Mouse (Mus musculus): ENCODE results near the gene Sik1. TPM values are rescaled to one million over a fixed set of nuclear protein-coding genes. Genes with fewer than 3 reads are reported as not detected.
A peak's percentile ranks its signal among the peaks of the same experiment; 100 is the strongest.
"Not testable (repeated sequence)": the region's sequence is repeated elsewhere in the genome, so short reads cannot be mapped to it uniquely, and the experiment has no call there.

Gene Sik1
- total and polyA plus RNA-seq, 3 experiments, result 17.1 to 56.9 (median 36.7) TPM

- no peak for DNase-seq (ENCODE audit: extremely low read depth)
- dilution Hi-C loops (cut with MboI; ENCODE audit: extremely low pct_ligation_motif_present, extremely low pct_unique_long_range_greater_than_20kb, low sequenced_read_pairs), result no loop called here
Observed at GRCm38 (mm10) chr17:31888540-31888939, 32.9 kb upstream of the Sik1 start.

GRCm38 (mm10) chr17:31884676-31885075, 29.1 kb upstream of the Sik1 start:
- H3K9ac ChIP-seq (ENCODE audit: insufficient read depth, low read depth); H3K4me2 ChIP-seq (ENCODE audit: insufficient read depth, low read depth, poor library complexity, severe bottlenecking); H3K27ac ChIP-seq (ENCODE audit: insufficient read depth, low read depth); dilution Hi-C loops (cut with MboI; ENCODE audit: extremely low pct_ligation_motif_present, extremely low pct_unique_long_range_greater_than_20kb, low sequenced_read_pairs); H3K79me2 ChIP-seq (replicated peaks; ENCODE audit: control insufficient read depth, extremely low read depth, insufficient read depth, poor library complexity, severe bottlenecking); H3K36me3 ChIP-seq (replicated peaks in 1 of 2; ENCODE audit: control insufficient read depth in 1 of 2, insufficient read depth in 1 of 2, low read length in 1 of 2); H3K4me3 ChIP-seq (replicated peaks in 1 of 3; ENCODE audit: low read depth in 2 of 3, low read length in 2 of 3, poor library complexity in 1 of 3); DNase-seq (ENCODE audit: extremely low read depth); H3K9me3 ChIP-seq (replicated peaks; ENCODE audit: low read length); H3K27me3 ChIP-seq (replicated peaks): not testable (repeated sequence)
- in situ Hi-C loops (cut with MboI; ENCODE audit: low pct_ligation_motif_present, low pct_unique_long_range_greater_than_20kb, low sequenced_read_pairs), result loop anchor here (5.0 kb wide), 1 partner anchor 38 kb away; no protein-coding TSS in a partner anchor
- peaks cover 9 to 17% of the 10 kb centered on the region in 2 experiments; a peak in 3 of 4 replicates for H3K4me1 ChIP-seq (ENCODE audit: control insufficient read depth in 1 of 2, insufficient read depth in 2 of 2)

More at GRCm38 (mm10) chr17:31888540-31888939, 32.9 kb upstream of the Sik1 start:
- H3K27ac ChIP-seq (ENCODE audit: insufficient read depth, low read depth), result no peak overlapping the region
- peaks cover 23 to 49% of the 10 kb centered on the region in 2 experiments for H3K4me1 ChIP-seq (ENCODE audit: control insufficient read depth in 1 of 2, insufficient read depth in 2 of 2)
- TF ChIP-seq MXI1 (IDR thresholded peaks at IDR 0.05; ENCODE audit: low read depth, low read length) (no peak), E2F4 (IDR thresholded peaks at IDR 0.05; ENCODE audit: insufficient replicate concordance, low read depth, low read length) (no peak), ZC3H11A (IDR thresholded peaks at IDR 0.05; ENCODE audit: low read depth, low read length) (no peak), CHD1 (IDR thresholded peaks at IDR 0.05; ENCODE audit: low read depth, low read length) (no peak), ZNF384 (IDR thresholded peaks at IDR 0.05; ENCODE audit: low read depth, low read length) (no peak), NRF1 (IDR thresholded peaks at IDR 0.05; ENCODE audit: low read depth, low read length) (no peak), NELFE (IDR thresholded peaks at IDR 0.05; ENCODE audit: low read depth, low read length) (no peak), TCF12 (IDR thresholded peaks at IDR 0.05; ENCODE audit: low read depth, low read length) (peak; percentile 64), IRF4 (IDR thresholded peaks at IDR 0.05; ENCODE audit: low read depth, low read length) (no peak), SIN3A (IDR thresholded peaks at IDR 0.05; ENCODE audit: low read length) (no peak), KAT2A (IDR thresholded peaks at IDR 0.05; ENCODE audit: insufficient replicate concordance, low read length) (no peak), USF2 (conservative IDR thresholded peaks at IDR 0.05; ENCODE audit: low read depth, low read length) (no peak), ELF1 (IDR thresholded peaks at IDR 0.05; ENCODE audit: low read depth, low read length) (no peak), CHD2 (IDR thresholded peaks at IDR 0.05; ENCODE audit: low read length) (no peak), EP300 (IDR thresholded peaks at IDR 0.05; ENCODE audit: low read length) (peak; percentile 28; the same call in 1 of the 2 replicates), ETS1 (conservative IDR thresholded peaks at IDR 0.05; ENCODE audit: low read depth, low read length) (peak; percentile 31; the same call in 1 of the 2 replicates), HCFC1 (IDR thresholded peaks at IDR 0.05; ENCODE audit: low read depth, low read length) (no peak), MAX (IDR thresholded peaks at IDR 0.05; ENCODE audit: low read length) (no peak), MAZ (IDR thresholded peaks at IDR 0.05; ENCODE audit: low read depth, low read length) (no peak), MAFK (IDR thresholded peaks at IDR 0.05; ENCODE audit: insufficient replicate concordance, low read length) (no peak), SMC3 (IDR thresholded peaks at IDR 0.05; ENCODE audit: low read depth, low read length) (no peak), RAD21 (IDR thresholded peaks at IDR 0.05; ENCODE audit: low read depth, low read length) (no peak; the same call in 1 of the 2 replicates), TBP (conservative IDR thresholded peaks at IDR 0.05; ENCODE audit: low read depth, low read length) (no peak)
- H3K4me3 ChIP-seq (replicated peaks in 1 of 3; ENCODE audit: low read depth in 2 of 3, low read length in 2 of 3, poor library complexity in 1 of 3), result no peak overlapping the region
- H3K27me3 ChIP-seq (replicated peaks), result no peaks in the 10 kb centered on the region
- in situ Hi-C loops (cut with MboI; ENCODE audit: low pct_ligation_motif_present, low pct_unique_long_range_greater_than_20kb, low sequenced_read_pairs), result loop anchor here (5.0 kb wide), 1 partner anchor 34 kb away; no protein-coding TSS in a partner anchor
- no peaks in the 10 kb centered on the region for H3K9me3 ChIP-seq (replicated peaks; ENCODE audit: low read length)
- H3K4me2 ChIP-seq (ENCODE audit: insufficient read depth, low read depth, poor library complexity, severe bottlenecking), result no peak overlapping the region
- no peaks in the 10 kb centered on the region for H3K36me3 ChIP-seq (replicated peaks in 1 of 2; ENCODE audit: control insufficient read depth in 1 of 2, insufficient read depth in 1 of 2, low read length in 1 of 2)
- H3K79me2 ChIP-seq (replicated peaks; ENCODE audit: control insufficient read depth, extremely low read depth, insufficient read depth, poor library complexity, severe bottlenecking), result no peaks in the 10 kb centered on the region
- H3K9ac ChIP-seq (ENCODE audit: insufficient read depth, low read depth), result no peak overlapping the region

Data from CH12.LX (cell line).